Mouse (Mus musculus): ENCODE results near the gene Bola3.

Gene Bola3

GRCm38 (mm10) chr6:83395544-83396229, 46.7 kb downstream of the Bola3 start:
- no peak for DNase-seq (ENCODE audit: low spot score in 2 of 2)

GRCm38 (mm10) chr6:83396711-83397110, 47.8 kb downstream of the Bola3 start:
- no peak for DNase-seq (ENCODE audit: low spot score in 2 of 2)

- no peak for DNase-seq (ENCODE audit: low spot score in 2 of 2)
These were observed 48.8 kb downstream of the Bola3 start for GRCm38 (mm10) chr6:83397728-83398127.

GRCm38 (mm10) chr6:83399790-83400189, 50.8 kb downstream of the Bola3 start:
- no peak for DNase-seq (ENCODE audit: low spot score in 2 of 2)

GRCm38 (mm10) chr6:83403481-83403880, 54.5 kb downstream of the Bola3 start:
- no peak for DNase-seq (ENCODE audit: low spot score in 2 of 2)

GRCm38 (mm10) chr6:83404571-83404970, 55.6 kb downstream of the Bola3 start:
- no peak for DNase-seq (ENCODE audit: low spot score in 2 of 2)

- DNase-seq (ENCODE audit: low spot score in 2 of 2), result no peak
These were observed 56.6 kb downstream of the Bola3 start for GRCm38 (mm10) chr6:83405511-83406064.

GRCm38 (mm10) chr6:83408510-83408909, 59.6 kb downstream of the Bola3 start:
- no peak for DNase-seq (ENCODE audit: low spot score in 2 of 2)

Data from cerebellum, postnatal 4 days (tissue).